Mouse (Mus musculus) right cerebral cortex, postnatal 10 days (tissue): ENCODE results near the gene Hs6st1.

Source experiments
- DNase-seq, 2 experiments: peaks; one replicate each; pipeline ENCODE4 v3.0.0; 2021; ENCODE audit warnings: low spot score in 2 of 2

Hs6st1 gene

GRCm38 (mm10) chr1:36083554-36083953 lies 15.4 kb downstream of the Hs6st1 start:
- DNase-seq, result no peak

- DNase-seq, result no peak
These were observed 16.9 kb downstream of the Hs6st1 start for GRCm38 (mm10) chr1:36085069-36085468.

GRCm38 (mm10) chr1:36088367-36088766 lies 20.2 kb downstream of the Hs6st1 start:
- DNase-seq, result no peak

- no peak for DNase-seq
These were observed 21.3 kb downstream of the Hs6st1 start for GRCm38 (mm10) chr1:36089481-36089880.

GRCm38 (mm10) chr1:36090011-36090721 lies 22.0 kb downstream of the Hs6st1 start:
- no peak for DNase-seq

- DNase-seq, result no peak
These were observed 22.5 kb downstream of the Hs6st1 start for GRCm38 (mm10) chr1:36090722-36091110.

- DNase-seq, result no peak
These were observed 23.0 kb downstream of the Hs6st1 start for GRCm38 (mm10) chr1:36091246-36091645.

GRCm38 (mm10) chr1:36093741-36094140 lies 25.5 kb downstream of the Hs6st1 start:
- no peak for DNase-seq

GRCm38 (mm10) chr1:36095423-36096272 lies 27.4 kb downstream of the Hs6st1 start:
- DNase-seq, result peak; percentile 96

GRCm38 (mm10) chr1:36098432-36098831 lies 30.2 kb downstream of the Hs6st1 start:
- DNase-seq, result no peak

GRCm38 (mm10) chr1:36100371-36100770 lies 32.2 kb downstream of the Hs6st1 start:
- DNase-seq, result no peak

- no peak for DNase-seq
These were observed 37.9 kb downstream of the Hs6st1 start for GRCm38 (mm10) chr1:36105917-36106706.

- no peak for DNase-seq
These were observed 41.8 kb downstream of the Hs6st1 start for GRCm38 (mm10) chr1:36109987-36110386.

GRCm38 (mm10) chr1:36112665-36113064 lies 44.5 kb downstream of the Hs6st1 start:
- DNase-seq, result no peak

GRCm38 (mm10) chr1:36113670-36114069 lies 45.5 kb downstream of the Hs6st1 start:
- DNase-seq, result no peak

- DNase-seq, result no peak
These were observed 46.6 kb downstream of the Hs6st1 start for GRCm38 (mm10) chr1:36114844-36115243.

GRCm38 (mm10) chr1:36116488-36116887 lies 48.3 kb downstream of the Hs6st1 start:
- DNase-seq, result no peak

GRCm38 (mm10) chr1:36118061-36118685 lies 50.0 kb downstream of the Hs6st1 start:
- DNase-seq, result no peak

GRCm38 (mm10) chr1:36118958-36119357 lies 50.8 kb downstream of the Hs6st1 start:
- DNase-seq, result no peak

- DNase-seq, result no peak
These were observed 51.2 kb downstream of the Hs6st1 start for GRCm38 (mm10) chr1:36119426-36119825.

- DNase-seq, result no peak
These were observed 53.0 kb downstream of the Hs6st1 start for GRCm38 (mm10) chr1:36121172-36121571.

GRCm38 (mm10) chr1:36125076-36125475 lies 56.9 kb downstream of the Hs6st1 start:
- no peak for DNase-seq
